ENCODE assay signal across 14 mouse cellular contexts in the genomic region with DNA sequence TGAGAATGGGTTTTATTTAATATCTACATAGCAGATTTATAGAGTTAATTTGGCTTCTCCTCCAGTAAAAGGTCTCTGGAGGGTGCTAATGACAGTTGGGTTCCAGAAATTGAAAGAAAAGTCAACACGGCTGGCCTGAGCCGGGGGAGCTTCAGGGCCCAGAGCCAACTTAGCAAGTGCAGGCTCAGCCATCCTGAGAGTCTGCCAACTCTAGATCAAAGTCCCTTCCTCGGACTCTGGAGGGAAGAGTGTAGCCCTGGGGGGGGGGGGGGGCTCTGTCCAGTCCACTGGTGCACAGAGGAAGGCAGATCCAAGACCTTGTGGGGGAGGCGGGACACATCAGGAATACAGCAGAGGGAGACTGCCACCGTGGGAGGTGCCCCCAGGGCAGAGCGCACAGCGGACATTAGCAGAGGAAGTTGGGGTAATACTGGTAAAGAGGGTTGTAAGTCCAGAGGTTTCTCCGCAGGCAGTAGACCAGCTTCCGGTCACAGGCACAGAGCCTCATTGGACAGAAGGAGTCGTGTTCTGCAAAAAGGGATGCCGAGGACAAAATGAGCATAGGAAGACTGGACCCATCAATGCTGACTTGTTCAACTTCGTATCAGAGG. TPM values are rescaled to one million over a fixed set of nuclear protein-coding genes. Genes with fewer than 3 reads are reported as not detected.
DNase-seq lines count a peak whose midpoint lies in the region; ATAC-seq and TF ChIP-seq lines count a peak whose summit lies in the region.
"Had no signal": no experiment of that assay in that cellular context is flagged by ENCODE, and none has a peak within 500 bp of the region (broad histone marks: within the 10 kb centered on the region; RNA-seq: fewer than 3 reads in every experiment).

No protein-coding gene starts in this region.

- no peak overlapping the region for H3K4me3 ChIP-seq in heart, embryonic 15.5 days
- no peak overlapping the region for H3K4me3 ChIP-seq in heart, adult 2 months
- no peak overlapping the region for H3K4me3 ChIP-seq in lung, embryonic 16.5 days (ENCODE audit: low read length)
- no peak overlapping the region for H3K4me3 ChIP-seq in neural tube, embryonic 15.5 days (replicated peaks)
- H3K4me3 ChIP-seq: myocyte had no signal

- H3K9me3 ChIP-seq in heart, embryonic 15.5 days (replicated peaks) = no peaks in the 10 kb centered on the region
- H3K9me3 ChIP-seq in lung, embryonic 16.5 days (ENCODE audit: control insufficient read depth, low read length) = no peaks in the 10 kb centered on the region
- no peaks in the 10 kb centered on the region for H3K9me3 ChIP-seq in neural tube, embryonic 15.5 days (replicated peaks)

- H3K4me1 ChIP-seq in heart, embryonic 15.5 days (replicated peaks) = peaks cover 11% of the 10 kb centered on the region
- no peaks in the 10 kb centered on the region for H3K4me1 ChIP-seq in heart, adult 2 months (ENCODE audit: control insufficient read depth, insufficient read depth, low read length)
- peaks cover 13% of the 10 kb centered on the region for H3K4me1 ChIP-seq in lung, embryonic 16.5 days (replicated peaks; ENCODE audit: control insufficient read depth, insufficient read depth, low read length)
- H3K4me1 ChIP-seq in neural tube, embryonic 15.5 days = peaks cover 23% of the 10 kb centered on the region

- H3K79me2 ChIP-seq in heart, adult 2 months (replicated peaks; ENCODE audit: control insufficient read depth, insufficient read depth, low read length) = no peaks in the 10 kb centered on the region

- no peak for TF ChIP-seq EP300 in heart, adult 2 months (IDR thresholded peaks at IDR 0.05; ENCODE audit: insufficient read depth, low read depth, low read length)

- DNase-seq in heart, adult 2 months = no peak
- DNase-seq in lung, postnatal 25 days (ENCODE audit: low spot score) = no peak
- peak; percentile 74 to 81 for DNase-seq in kidney, adult 8-10 months
- no peak for DNase-seq in layer of hippocampus, adult 11-12 months (ENCODE audit: low spot score)
- DNase-seq: cerebellum, adult 11-12 months; right cerebral cortex, postnatal 14 days; thymus, postnatal 25 days had no signal

- H3K9ac ChIP-seq in heart, embryonic 15.5 days = no peak overlapping the region
- H3K9ac ChIP-seq in heart, adult 2 months (ENCODE audit: low read depth, low read length) = no peak overlapping the region
- H3K9ac ChIP-seq in lung, embryonic 16.5 days (ENCODE audit: low read length) = no peak overlapping the region
- H3K9ac ChIP-seq in neural tube, embryonic 15.5 days (replicated peaks) = no peak overlapping the region

- 57% methylated on average over 12 of the region's 12 CpGs for WGBS in heart, embryonic 15.5 days
- 36% methylated on average over 12 of the region's 12 CpGs for WGBS in heart, adult 2 months
- 45% methylated on average over 12 of the region's 12 CpGs for WGBS in lung, embryonic 16.5 days
- WGBS in neural tube, embryonic 15.5 days = 55% methylated on average over 12 of the region's 12 CpGs

- no peak for TF ChIP-seq CTCF in heart, adult 2 months (IDR thresholded peaks at IDR 0.05)

- intact Hi-C loops in heart, adult 2 months (cut with DNase I) = no loop called here

- H3K27ac ChIP-seq in heart, embryonic 15.5 days = no peak overlapping the region
- H3K27ac ChIP-seq in heart, adult 2 months = no peak overlapping the region
- H3K27ac ChIP-seq in lung, embryonic 16.5 days (ENCODE audit: low read length) = no peak overlapping the region
- peak overlapping the region; percentile 41 for H3K27ac ChIP-seq in neural tube, embryonic 15.5 days (replicated peaks)

- ATAC-seq in heart, embryonic 15.5 days (replicated peaks; ENCODE audit: insufficient number of reproducible peaks, insufficient read depth, low FRiP score, low read depth) = no peak
- peak; percentile 31; the same call in 1 of the 2 replicates for ATAC-seq in lung, embryonic 16.5 days (ENCODE audit: low read depth)
- ATAC-seq in neural tube, embryonic 15.5 days (ENCODE audit: low FRiP score) = peak; percentile 74; the same call in 1 of the 2 replicates
- no peak for ATAC-seq in erythroblast, adult 5-6 weeks (replicated peaks; ENCODE audit: low FRiP score, poor library complexity, severe bottlenecking)

- peaks cover 16% of the 10 kb centered on the region for H3K27me3 ChIP-seq in heart, embryonic 15.5 days
- H3K27me3 ChIP-seq in heart, adult 2 months (ENCODE audit: control insufficient read depth, insufficient read depth, low read length) = no peaks in the 10 kb centered on the region
- H3K27me3 ChIP-seq in lung, embryonic 16.5 days (ENCODE audit: control insufficient read depth, insufficient read depth, low read depth, low read length) = no peaks in the 10 kb centered on the region
- no peaks in the 10 kb centered on the region for H3K27me3 ChIP-seq in neural tube, embryonic 15.5 days (replicated peaks)

- no peaks in the 10 kb centered on the region for H3K36me3 ChIP-seq in heart, embryonic 15.5 days
- H3K36me3 ChIP-seq in heart, adult 2 months (ENCODE audit: control insufficient read depth, insufficient read depth, low read length) = no peaks in the 10 kb centered on the region
- H3K36me3 ChIP-seq in lung, embryonic 16.5 days (ENCODE audit: control insufficient read depth, insufficient read depth, low read length) = no peaks in the 10 kb centered on the region
- H3K36me3 ChIP-seq in neural tube, embryonic 15.5 days = no peaks in the 10 kb centered on the region

- peak overlapping the region; percentile 23 for H3K4me2 ChIP-seq in heart, embryonic 15.5 days
- H3K4me2 ChIP-seq in lung, embryonic 16.5 days (ENCODE audit: low read depth, low read length) = 0 out of 2 replicates have a peak overlapping the region, but pooled peaks have one; percentile 13
- H3K4me2 ChIP-seq in neural tube, embryonic 15.5 days = no peak overlapping the region

- no peak for TF ChIP-seq POLR2A in heart, adult 2 months (IDR thresholded peaks at IDR 0.05; ENCODE audit: insufficient read depth, low read depth, low read length)

RNA-seq across cellular contexts. Expression of gene Pla2g2d, which starts 24.7 kb away (rescaled TPM):
- not detected in 2 replicates for polyA plus RNA-seq in heart, embryonic 15.5 days (2015; fragmentation: Nextera tagmentation; extraction: Ambion mirVana)
- under 1 TPM; 0.26 to 0.55 TPM for total RNA-seq in heart, adult 2 months (2021)
- polyA plus RNA-seq in heart, adult 2 months (2012; rRNA removed) = 2.3 and 2.7 TPM in 2 replicates
- polyA plus RNA-seq in lung, embryonic 16.5 days (2015; fragmentation: Nextera tagmentation; extraction: Ambion mirVana) = not detected in 2 replicates
- polyA plus RNA-seq in neural tube, embryonic 15.5 days (2015; fragmentation: Nextera tagmentation; extraction: Ambion mirVana) = 0.72 and 1.5 TPM in 2 replicates
- total RNA-seq in erythroblast, adult 5-6 weeks (2015; ENCODE audit: low replicate concordance) = 0.84 TPM in 1 of 2 replicates, not detected in the other
- 0.26 TPM in 1 of 2 replicates, not detected in the other for total RNA-seq in erythroblast, adult 5-6 weeks (2017; ENCODE audit: low replicate concordance)
- polyA plus RNA-seq: liver, embryonic 16.5 days had no signal

RNA-seq across cellular contexts. Expression of gene Pla2g2f, which starts 42.8 kb away (rescaled TPM):
- 0.09 TPM in 1 of 2 replicates, not detected in the other for polyA plus RNA-seq in heart, embryonic 15.5 days (2015; fragmentation: Nextera tagmentation; extraction: Ambion mirVana)
- total RNA-seq in heart, adult 2 months (2021) = under 1 TPM; 0.18 to 0.26 TPM
- polyA plus RNA-seq in heart, adult 2 months (2012; rRNA removed) = 0.12 and 0.14 TPM in 2 replicates
- polyA plus RNA-seq in lung, embryonic 16.5 days (2015; fragmentation: Nextera tagmentation; extraction: Ambion mirVana) = not detected in 2 replicates
- 0.23 TPM in 1 of 2 replicates, not detected in the other for polyA plus RNA-seq in neural tube, embryonic 15.5 days (2015; fragmentation: Nextera tagmentation; extraction: Ambion mirVana)
- total RNA-seq in erythroblast, adult 5-6 weeks (2015; ENCODE audit: low replicate concordance) = not detected in 2 replicates
- total RNA-seq in erythroblast, adult 5-6 weeks (2017; ENCODE audit: low replicate concordance) = not detected in 2 replicates
- polyA plus RNA-seq: gonadal fat pad, adult 2 months; liver, embryonic 16.5 days; myocyte had no signal

Comparison
In these comparisons a context has a peak if more than half of its experiments do, and no peak if none do; other contexts are left out.
1. ATAC-seq: peak in lung, embryonic 16.5 days (single experiment) and neural tube, embryonic 15.5 days (single experiment); none in heart, embryonic 15.5 days (single experiment) and erythroblast, adult 5-6 weeks (single experiment).
2. DNase-seq: peak in kidney, adult 8-10 months (2 of 2); none in heart, adult 2 months (0 of 2), lung, postnatal 25 days (single experiment) and layer of hippocampus, adult 11-12 months (single experiment).